Mouse (Mus musculus) regulatory T cell (primary cell): Measurements from ENCODE around the gene Ceacam1.

ENCODE experiments used
- in situ Hi-C: fragments of 300-600 bp; cut with MboI, MseI; formaldehyde crosslinking; loops from one replicate; pipeline ENCODE4 v1.15.1; 2025; ENCODE audit warnings: high pct_unique_total_duplicates

The Ceacam1 gene

DNA sequence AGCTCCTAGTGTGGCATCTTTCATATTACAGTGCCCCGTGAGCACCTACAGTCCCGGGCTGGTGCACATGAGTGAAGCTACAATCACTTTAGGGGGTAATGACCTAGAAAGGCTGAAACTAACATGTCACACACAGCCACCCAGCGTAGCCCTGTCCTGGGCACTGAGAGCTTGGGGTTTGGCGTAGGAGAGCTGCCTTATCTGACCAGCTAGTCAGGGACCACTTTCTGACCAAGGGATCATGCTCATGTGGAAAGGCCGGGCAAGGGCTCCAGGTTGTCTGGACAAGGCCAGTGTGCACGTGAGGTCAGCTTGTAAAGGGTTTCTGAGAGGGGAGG is 36.6 kb downstream of the Ceacam1 start:
- in situ Hi-C loops, result no loop called here

- in situ Hi-C loops, result no loop called here
Observed at GRCm38 (mm10) chr7:25439978-25440815, 37.2 kb downstream of the Ceacam1 start.

DNA sequence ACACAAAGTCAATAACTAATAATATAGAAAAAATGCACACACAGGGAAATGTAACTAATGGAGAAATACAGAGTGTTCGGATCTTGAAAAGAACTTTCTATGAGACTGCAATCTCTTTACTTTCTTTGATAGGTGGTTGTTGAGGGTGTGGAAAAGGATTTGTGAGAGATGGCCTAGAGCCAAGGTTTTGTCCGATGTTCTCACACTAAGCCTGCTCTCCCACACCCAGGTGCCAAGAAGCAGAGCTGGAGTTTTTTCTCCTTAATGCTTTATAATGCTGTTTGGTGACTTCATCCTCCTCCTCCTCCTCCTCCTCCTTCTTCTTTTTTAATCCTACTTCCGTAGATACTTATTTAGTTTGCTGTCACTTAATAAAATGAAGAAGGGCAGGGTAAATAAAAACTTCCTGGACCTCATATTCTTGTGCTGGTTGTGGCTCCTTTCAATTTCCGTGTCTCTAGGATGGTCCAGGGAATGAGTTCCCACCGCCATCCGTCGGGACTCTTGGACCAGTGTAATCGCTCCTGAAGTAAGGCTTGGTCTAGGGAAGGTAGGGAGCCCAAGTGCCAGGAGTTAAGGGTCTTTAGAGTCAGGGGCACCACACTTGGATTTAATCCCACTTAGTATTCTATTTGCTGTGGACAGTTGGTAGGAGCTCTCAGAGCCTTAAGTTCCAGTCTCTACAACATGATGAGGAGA is 38.1 kb downstream of the Ceacam1 start:
- in situ Hi-C loops, result no loop called here

GRCm38 (mm10) chr7:25436704-25437103 is 40.7 kb downstream of the Ceacam1 start:
- in situ Hi-C loops, result no loop called here

GRCm38 (mm10) chr7:25436226-25436625 is 41.2 kb downstream of the Ceacam1 start:
- in situ Hi-C loops, result no loop called here

DNA sequence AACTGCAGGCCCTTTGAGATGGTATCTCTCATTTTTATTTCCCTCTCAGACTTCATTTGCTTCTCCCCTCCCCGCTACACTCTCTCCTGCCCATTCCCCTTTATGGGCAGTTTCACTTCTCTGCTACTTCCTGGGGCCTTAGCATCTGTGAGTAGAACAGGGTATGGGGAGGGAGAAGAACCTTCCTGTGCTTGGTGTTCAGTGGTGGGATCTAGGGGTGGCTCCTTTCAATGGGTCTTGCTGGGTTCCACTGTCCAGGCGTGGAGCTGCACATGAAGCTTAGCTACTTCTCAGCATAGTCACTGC is 41.9 kb downstream of the Ceacam1 start:
- in situ Hi-C loops, result no loop called here

DNA sequence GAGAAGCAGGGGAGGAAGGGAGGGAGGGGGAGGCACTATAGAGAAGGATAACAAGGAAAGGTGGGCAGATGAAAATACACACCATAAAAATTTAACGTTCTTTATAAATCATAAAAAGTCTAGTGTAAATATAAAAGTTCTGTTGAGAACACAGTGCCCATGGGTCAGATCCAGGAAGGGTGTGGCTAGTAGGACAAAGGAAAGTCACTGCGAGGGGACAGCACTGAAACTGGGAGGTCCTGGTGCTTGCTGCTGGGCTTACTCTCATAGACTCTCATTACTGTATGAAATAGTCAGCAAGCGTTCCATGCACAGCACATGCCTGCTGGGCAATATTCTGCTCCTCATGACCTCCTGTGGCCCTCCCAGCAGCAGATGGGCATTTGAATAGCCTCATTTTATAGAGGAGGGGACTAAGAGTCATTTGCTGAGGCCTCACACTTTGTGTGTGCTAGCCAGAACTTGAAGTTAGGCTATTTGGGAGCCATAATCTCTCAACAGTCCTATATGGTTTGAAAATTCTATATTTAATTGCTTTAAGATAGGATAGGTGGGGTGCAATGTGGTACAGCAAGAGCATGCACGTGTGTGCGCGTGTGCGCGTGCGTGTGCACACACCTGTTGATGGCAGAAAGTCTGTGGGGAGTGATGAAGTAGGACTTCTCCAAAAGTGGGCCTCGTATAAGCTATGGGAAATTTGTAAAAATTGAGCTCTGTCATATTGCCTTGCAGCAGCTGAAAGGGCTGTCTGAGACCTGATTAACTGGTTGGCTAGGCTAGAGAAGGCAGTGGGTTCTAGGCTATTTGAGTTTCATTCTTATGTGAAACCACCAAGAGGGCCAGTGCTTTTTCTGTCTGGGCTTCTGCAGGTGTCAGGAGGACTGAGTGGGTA is 42.5 kb downstream of the Ceacam1 start:
- in situ Hi-C loops, result no loop called here

- in situ Hi-C loops, result no loop called here
Observed at GRCm38 (mm10) chr7:25433781-25434560, 43.4 kb downstream of the Ceacam1 start.

GRCm38 (mm10) chr7:25433007-25433541 is 44.3 kb downstream of the Ceacam1 start:
- in situ Hi-C loops, result no loop called here

GRCm38 (mm10) chr7:25432381-25432780 is 45.0 kb downstream of the Ceacam1 start:
- in situ Hi-C loops, result no loop called here

GRCm38 (mm10) chr7:25429886-25430784 is 47.3 kb downstream of the Ceacam1 start:
- in situ Hi-C loops, result loop anchor here (5.0 kb wide), 1 partner anchor 167 kb away; no protein-coding TSS in a partner anchor

DNA sequence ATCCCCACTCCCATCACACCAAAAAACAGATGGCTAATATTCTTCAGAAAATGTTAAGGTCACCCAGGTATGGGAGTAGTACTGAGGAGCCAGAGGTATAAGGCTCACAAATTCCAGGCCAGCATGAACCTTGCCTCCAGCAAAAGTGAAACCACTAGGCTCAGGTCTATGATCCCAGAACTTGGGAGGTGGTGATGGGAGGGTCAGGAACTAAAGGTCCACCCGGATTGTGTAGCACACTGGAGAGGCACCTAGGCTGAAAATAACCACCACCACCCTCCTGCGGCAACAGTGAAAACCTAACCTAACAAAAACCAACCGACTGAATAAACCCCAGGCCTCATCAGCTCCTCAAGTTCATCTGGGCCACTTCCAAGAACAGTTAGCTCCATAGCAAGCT is 49.1 kb downstream of the Ceacam1 start:
- in situ Hi-C loops, result loop anchor here (5.0 kb wide), 1 partner anchor 169 kb away; no protein-coding TSS in a partner anchor

DNA sequence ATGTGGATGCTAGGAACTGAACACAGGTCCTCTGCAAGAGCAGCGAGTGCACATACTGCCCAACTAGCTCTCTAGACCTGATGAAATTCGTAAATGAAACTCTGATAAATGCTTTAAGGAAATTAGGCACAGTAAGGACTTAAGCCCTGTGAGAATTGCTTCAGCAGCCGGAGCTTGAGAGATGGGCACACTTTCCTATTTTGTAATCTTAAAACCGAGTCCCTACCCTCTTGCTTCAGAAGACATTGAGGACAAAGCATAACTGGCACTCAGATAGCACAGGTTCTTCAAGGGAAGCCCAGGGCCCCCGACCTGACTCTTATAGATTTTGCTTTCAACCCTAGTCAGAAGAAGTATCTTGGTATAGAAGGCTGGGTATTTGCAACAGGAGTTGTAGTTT is 50.3 kb downstream of the Ceacam1 start:
- in situ Hi-C loops, result loop anchor here (5.0 kb wide), 1 partner anchor 170 kb away; no protein-coding TSS in a partner anchor

DNA sequence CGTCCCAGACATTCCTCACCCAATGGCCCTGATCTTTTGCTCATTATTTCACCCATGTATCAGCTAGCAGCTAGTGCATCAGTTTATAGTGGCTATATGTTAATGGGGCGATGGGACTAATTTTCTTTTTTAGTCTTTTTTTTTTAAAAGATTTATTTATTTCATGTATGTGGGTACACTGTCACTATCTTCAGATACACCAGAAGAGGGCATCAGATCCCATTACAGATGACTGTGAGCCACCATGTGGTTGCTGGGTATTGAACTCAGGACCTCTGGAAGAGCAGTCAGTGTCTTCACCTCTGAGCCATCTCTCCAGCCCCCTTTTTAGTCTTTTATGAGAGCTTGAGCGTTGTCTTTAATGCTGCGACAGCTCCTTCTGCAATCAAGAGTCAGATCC is 51.0 kb downstream of the Ceacam1 start:
- in situ Hi-C loops, result loop anchor here (5.0 kb wide), 1 partner anchor 171 kb away; no protein-coding TSS in a partner anchor

- in situ Hi-C loops, result loop anchor here (5.0 kb wide), 1 partner anchor 53 kb away; the partner anchor contains the start of gene Ceacam1
Observed at GRCm38 (mm10) chr7:25424429-25424828, 53.0 kb downstream of the Ceacam1 start.

GRCm38 (mm10) chr7:25422286-25422841 is 55.0 kb downstream of the Ceacam1 start:
- in situ Hi-C loops, result loop anchor here (5.0 kb wide), 1 partner anchor 55 kb away; the partner anchor contains the start of gene Ceacam1

DNA sequence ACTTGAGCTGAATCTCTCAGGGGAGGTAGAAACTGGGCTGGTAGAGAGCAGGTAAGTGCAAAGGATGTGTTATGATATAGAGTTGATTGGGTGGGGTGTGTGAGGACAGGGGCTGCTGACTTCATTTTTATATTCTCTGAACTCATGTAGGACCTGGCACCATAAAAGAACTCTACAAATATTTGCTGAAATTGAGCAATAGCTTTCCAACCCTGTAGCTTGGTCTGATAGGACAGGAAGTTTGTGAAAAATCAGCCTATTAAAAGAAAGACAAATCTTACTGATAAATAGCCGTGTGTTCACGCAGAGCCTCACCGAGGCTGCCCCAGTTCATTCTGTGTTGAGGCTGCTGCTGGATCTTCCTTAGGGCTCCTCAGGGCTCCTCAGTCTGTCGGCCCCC is 57.5 kb downstream of the Ceacam1 start:
- in situ Hi-C loops, result loop anchor here (5.0 kb wide), 1 partner anchor 57 kb away; the partner anchor contains the start of gene Ceacam1

DNA sequence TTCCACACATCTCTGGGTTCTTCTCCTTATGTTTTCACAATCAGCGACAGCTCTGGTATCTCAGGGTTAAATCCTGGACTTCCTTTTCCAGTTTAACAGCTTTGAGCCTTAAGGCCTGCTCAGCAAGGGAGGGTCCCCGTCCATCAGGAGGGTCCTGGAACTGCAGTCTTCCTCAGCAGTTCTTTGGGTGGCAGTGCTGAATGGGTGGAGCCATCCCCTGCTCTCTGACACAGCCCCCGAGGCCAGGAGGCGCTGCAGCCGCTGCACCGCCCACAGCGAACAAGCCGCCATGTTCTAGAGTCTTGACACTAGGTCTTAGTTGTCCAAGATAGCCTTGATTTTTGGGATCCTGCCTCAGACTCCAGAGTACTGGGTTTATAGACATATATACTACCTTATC is 57.9 kb downstream of the Ceacam1 start:
- in situ Hi-C loops, result no loop called here

DNA sequence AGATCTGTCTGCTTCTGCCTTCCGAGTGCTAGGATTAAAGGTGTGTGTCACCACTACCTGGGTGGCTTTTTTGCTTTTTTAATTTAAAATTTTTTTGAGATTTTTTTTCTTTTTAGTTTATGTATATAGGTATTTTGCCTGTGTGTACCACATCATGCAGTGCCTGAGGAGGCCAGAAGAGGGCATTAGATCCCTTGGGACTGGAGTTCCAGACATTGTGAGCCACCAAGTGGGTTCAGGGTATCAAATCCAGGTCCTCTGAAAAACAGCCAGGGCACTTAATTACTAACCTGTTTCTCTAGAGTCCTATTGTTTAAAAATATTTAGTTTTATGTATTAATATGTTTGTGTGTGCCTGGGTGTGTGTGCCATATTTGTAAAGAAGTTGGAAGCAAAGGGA is 59.8 kb downstream of the Ceacam1 start:
- in situ Hi-C loops, result no loop called here
